Mouse (Mus musculus) liver, adult 2 months (tissue): ENCODE measurements around the gene Snai3. TPM values are rescaled to one million over a fixed set of nuclear protein-coding genes. Genes with fewer than 3 reads are reported as not detected.

Experiments
- DNase-seq: peaks from one replicate; pipeline ENCODE4 v3.0.0-alpha.2; 2011; ENCODE audit warnings: low read depth, low spot score; ENCODE audit errors: extremely low read depth
- H3K27ac ChIP-seq: fragments of 200-500 bp; replicated peaks from 2 replicates; pipeline ENCODE4 v1.5.1; 2012; ENCODE audit warnings: low read depth, mild to moderate bottlenecking, control low read depth, inconsistent platforms, low read length; ENCODE audit not compliant: insufficient read depth
- H3K27me3 ChIP-seq: fragments of 200-500 bp; 2 replicates; pipeline ENCODE4 v1.6.1; 2012; ENCODE audit warnings: mild to moderate bottlenecking, moderate library complexity, low read length, inconsistent platforms; ENCODE audit not compliant: control insufficient read depth, insufficient read depth
- H3K36me3 ChIP-seq: fragments of 200-500 bp; 2 replicates; pipeline ENCODE4 v1.6.1; 2012; ENCODE audit warnings: low read length, inconsistent platforms; ENCODE audit not compliant: control insufficient read depth, insufficient read depth
- H3K4me1 ChIP-seq: fragments of 200-500 bp; 2 replicates; pipeline ENCODE4 v1.6.1; 2011; ENCODE audit warnings: low read length; ENCODE audit not compliant: control insufficient read depth, insufficient read depth
- H3K4me3 ChIP-seq: fragments of 200-500 bp; 2 replicates; pipeline ENCODE4 v1.5.1; 2011; ENCODE audit warnings: low read depth, mild to moderate bottlenecking, control low read depth, low read length, moderate library complexity; ENCODE audit not compliant: insufficient read depth
- H3K79me2 ChIP-seq: fragments of 200-500 bp; 2 replicates; pipeline ENCODE4 v1.6.1; 2012; ENCODE audit warnings: inconsistent platforms, mild to moderate bottlenecking, low read length, moderate library complexity; ENCODE audit not compliant: control insufficient read depth, insufficient read depth
- H3K9ac ChIP-seq: fragments of 200-500 bp; 2 replicates; pipeline ENCODE4 v1.6.1; 2012; ENCODE audit warnings: low read depth, mild to moderate bottlenecking, control low read depth, inconsistent platforms, low read length
- CTCF ChIP-seq: fragments of 200-500 bp; IDR thresholded peaks from 2 replicates; pipeline ENCODE4 v1.5.1; 2011; ENCODE audit warnings: low read depth, low read length, control low read depth
- POLR2A ChIP-seq: fragments of 200-500 bp; IDR thresholded peaks from 2 replicates; pipeline ENCODE4 v1.6.1; 2011; ENCODE audit warnings: low read length, control low read depth; ENCODE audit not compliant: insufficient read depth; ENCODE audit errors: extremely low read depth
- WGBS: fragments of 180-500 bp; shearing (Covaris S2); methylation state at CpG from one replicate; pipeline ENCODE4 v1.1.7; 2018; 5-methylcytosine and 5-hydroxymethylcytosine counted together
- polyA plus RNA-seq: library from polyadenylated mRNA; depleted of rRNA; stranded (reverse); fragments of >200 nt; gene quantifications from 2 replicates; pipeline ENCODE4 v1.2.3, GENCODE M21; 2012
- total RNA-seq: library from RNA; depleted of rRNA; stranded (reverse); fragments of >200 nt; gene quantifications from 2 replicates; pipeline ENCODE4 v1.2.3, GENCODE M21; 2014

Snai3 gene
- total and polyA plus RNA-seq, 2 experiments = 0.44 TPM; not detected in 1

DNA sequence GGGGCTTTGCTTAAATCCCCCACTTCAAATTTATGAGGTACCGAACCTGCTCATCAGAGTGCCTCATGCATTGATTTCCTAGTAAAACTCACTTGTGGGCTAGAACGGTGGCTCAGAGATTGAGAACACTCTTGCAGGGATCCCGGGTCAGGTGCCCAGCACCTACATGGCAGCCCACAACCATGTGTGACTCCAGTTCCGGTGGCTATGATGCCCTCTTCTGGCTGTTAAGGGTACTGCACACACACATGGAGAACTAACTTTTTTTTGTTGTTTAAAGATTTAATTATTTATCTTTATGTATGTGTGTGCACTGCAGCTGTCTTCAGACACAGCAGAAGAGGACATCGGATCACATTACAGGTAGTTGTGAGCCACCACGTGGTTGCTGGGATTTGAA lies 25.2 kb downstream of the Snai3 start:
- TF ChIP-seq CTCF (peak; percentile 53), POLR2A (no peak)
- DNase-seq = no peak
- no peaks in the 10 kb centered on the region for H3K27me3 ChIP-seq
- H3K4me1 ChIP-seq = no peaks in the 10 kb centered on the region
- 96% methylated on average over 6 of the region's 6 CpGs for WGBS
- peaks cover 9% of the 10 kb centered on the region for H3K36me3 ChIP-seq
- no peak overlapping the region for H3K27ac ChIP-seq
- no peak overlapping the region for H3K4me3 ChIP-seq
- no peaks in the 10 kb centered on the region for H3K79me2 ChIP-seq
- no peak overlapping the region for H3K9ac ChIP-seq

DNA sequence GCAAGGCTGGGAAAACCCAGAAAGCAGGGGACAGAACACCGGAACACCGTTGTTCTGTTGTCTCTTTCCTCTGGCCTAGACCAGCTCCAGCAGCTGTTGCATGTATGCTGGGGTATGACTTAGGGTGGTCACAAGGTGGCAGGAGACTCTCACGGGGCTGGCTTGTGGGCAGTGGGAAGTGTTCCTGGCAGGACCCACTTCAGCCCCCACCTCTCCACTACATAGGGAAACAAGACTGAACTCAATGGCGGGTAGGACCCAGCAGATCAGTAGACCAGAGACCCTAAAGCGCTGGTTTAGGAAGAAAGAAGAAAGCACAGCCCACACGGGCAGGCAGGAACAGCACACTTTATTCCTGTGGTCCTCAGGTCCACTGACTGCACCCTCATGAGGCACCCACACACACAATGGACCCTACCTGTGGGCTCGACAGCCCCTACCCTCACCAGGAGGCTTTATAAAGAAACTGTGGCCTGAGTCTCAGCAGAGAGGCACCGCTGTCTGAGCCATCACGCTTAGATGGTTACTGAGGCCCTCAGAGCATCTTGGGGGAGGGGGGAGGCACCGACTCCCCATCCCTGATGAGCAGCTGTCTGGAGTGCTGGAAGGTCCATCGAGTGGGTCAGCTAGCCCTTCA lies 27.1 kb downstream of the Snai3 start:
- no peaks in the 10 kb centered on the region for H3K79me2 ChIP-seq
- H3K27ac ChIP-seq = no peak overlapping the region
- H3K36me3 ChIP-seq = peaks cover 9% of the 10 kb centered on the region
- no peak overlapping the region for H3K9ac ChIP-seq
- TF ChIP-seq POLR2A = no peak
- TF ChIP-seq CTCF = peak; percentile 31
- no peaks in the 10 kb centered on the region for H3K4me1 ChIP-seq
- H3K4me3 ChIP-seq = no peak overlapping the region
- DNase-seq = no peak
- H3K27me3 ChIP-seq = no peaks in the 10 kb centered on the region
- WGBS = 86% methylated on average over 11 of the region's 11 CpGs

DNA sequence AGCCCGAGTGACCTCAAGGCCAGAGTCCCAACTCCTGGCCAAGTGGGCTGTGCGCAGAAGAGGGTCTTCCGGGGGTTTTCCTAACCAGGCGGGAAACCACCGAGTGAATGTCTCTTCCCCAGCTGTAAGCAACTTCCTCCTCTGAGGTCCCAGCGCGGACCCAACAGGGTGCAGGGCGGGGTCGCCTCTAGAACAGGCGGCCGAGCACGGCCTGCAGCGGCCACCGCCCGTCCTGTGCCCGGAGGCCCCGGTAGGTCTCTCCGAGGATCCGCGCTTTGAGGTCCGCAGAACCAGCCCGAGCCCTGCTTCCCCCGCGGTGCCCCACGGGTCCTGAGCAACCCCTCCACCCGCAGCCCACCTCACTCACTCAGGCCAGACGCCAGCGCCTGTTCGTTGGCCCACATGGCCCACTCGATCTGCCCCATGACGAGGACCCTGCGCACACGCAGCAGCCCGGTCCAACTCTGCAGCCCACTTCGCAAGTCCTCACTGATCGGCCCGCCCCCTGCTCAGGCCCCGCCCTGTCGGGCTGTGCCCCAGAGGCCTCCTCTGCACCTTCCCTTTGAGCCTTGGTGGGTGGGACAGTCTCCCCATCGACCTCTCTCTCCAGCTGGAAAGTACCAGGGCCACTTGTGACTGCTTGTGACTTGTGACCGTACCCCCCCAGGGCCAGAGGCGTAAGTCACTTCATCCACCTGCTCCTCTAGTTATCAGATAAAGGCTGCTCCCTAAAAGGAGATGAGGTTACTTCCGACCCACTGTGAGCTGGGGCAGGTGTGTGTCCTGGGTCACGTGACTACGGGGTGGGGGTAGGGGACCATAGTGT lies 27.9 kb downstream of the Snai3 start, which contains the start of gene Cyba:
Gene Cyba, minus strand, starts transcription at position 488 of the 826 bp plus-strand sequence.
- peak within 1 kb of the TSS; percentile 86 for H3K9ac ChIP-seq
- H3K4me3 ChIP-seq = peak within 1 kb of the TSS; percentile 77
- WGBS = 25% methylated on average over 44 of the region's 45 CpGs
- H3K27me3 ChIP-seq = no peaks in the 10 kb centered on the region
- TF ChIP-seq CTCF (no peak), POLR2A (no peak)
- H3K36me3 ChIP-seq = peaks cover 9% of the 10 kb centered on the region
- peak; percentile 21 for DNase-seq
- H3K4me1 ChIP-seq = no peaks in the 10 kb centered on the region
- H3K27ac ChIP-seq = peak within 1 kb of the TSS; percentile 53
- no peaks in the 10 kb centered on the region for H3K79me2 ChIP-seq

DNA sequence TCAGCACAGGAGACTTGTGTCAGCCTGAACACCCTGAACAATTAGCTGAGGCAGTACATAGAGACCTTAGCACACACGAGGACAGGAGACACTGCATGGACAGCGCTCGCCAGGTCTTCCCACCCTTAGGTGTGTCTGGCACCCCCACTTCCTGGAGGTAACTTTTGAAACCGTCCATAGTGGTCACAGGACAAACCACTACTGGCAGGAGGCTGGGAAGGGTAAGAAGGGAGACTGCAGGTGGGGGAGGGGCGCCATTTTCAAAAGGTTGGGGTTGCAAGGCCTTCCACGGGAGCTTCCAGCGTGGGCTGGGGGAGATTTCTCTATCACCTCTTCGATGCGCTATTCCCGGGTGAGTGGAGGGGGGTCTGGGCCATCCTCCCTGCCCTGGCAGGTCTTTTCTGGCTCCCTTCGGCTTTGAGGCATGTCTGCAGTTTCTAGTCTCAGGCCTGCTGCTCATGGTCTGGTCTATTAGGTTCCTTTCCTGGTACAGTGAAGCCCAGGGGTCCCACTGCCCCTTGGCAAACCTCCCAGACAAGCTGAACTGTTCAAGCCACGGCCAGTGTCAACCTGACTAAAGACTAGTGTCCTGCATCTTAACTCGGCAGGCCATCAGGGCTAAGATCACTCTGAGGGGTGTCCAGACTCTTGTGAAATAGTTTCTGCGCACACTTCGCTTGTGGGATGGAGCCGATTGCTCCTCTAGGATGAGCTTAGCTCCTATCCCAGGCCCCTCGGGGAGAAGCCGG lies 28.7 kb downstream of the Snai3 start:
- Histone ChIP-seq H3K27ac (peak overlapping the region; percentile 53), H3K9ac (peak overlapping the region; percentile 86), H3K36me3 (peaks cover 9% of the 10 kb centered on the region), H3K79me2 (no peaks in the 10 kb centered on the region), H3K4me1 (no peaks in the 10 kb centered on the region), H3K27me3 (no peaks in the 10 kb centered on the region), H3K4me3 (peak overlapping the region; percentile 77)
- no peak for DNase-seq
- 50% methylated on average over 18 of the region's 18 CpGs for WGBS
- TF ChIP-seq POLR2A (no peak), CTCF (no peak)

DNA sequence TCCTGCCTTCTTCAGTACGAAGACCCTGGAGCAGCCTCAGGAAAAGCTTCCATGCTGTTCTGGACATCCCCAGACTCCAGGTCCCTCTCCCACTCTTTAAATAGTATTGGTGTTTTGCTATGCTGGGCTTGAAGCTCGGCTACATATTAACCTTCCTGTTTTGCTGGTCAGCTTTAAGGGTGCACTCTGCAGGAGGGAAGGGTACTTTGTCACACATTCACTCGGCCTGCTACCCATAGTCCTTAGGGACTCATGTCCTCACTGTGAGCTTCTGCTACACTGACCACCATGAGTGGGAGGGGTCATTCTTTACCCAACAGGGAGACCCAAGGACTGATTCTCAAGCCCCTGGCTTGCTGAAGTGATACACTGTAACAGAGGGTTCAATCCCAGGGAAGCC lies 29.9 kb downstream of the Snai3 start:
- Histone ChIP-seq H3K27ac (0 out of 2 replicates have a peak overlapping the region, but pooled peaks have one; percentile 7), H3K79me2 (no peaks in the 10 kb centered on the region), H3K36me3 (peaks cover 1% of the 10 kb centered on the region), H3K9ac (no peak overlapping the region), H3K27me3 (no peaks in the 10 kb centered on the region), H3K4me3 (no peak overlapping the region), H3K4me1 (no peaks in the 10 kb centered on the region)
- DNase-seq = no peak
- WGBS = 64% methylated on average over 3 of the region's 3 CpGs
- TF ChIP-seq POLR2A (no peak), CTCF (no peak)
